Mouse (Mus musculus) heart, embryonic 14.5 days (tissue): Measurements from ENCODE around the gene Olfr843. TPM values are rescaled to one million over a fixed set of nuclear protein-coding genes. Genes with fewer than 3 reads are reported as not detected.

Experiments
- ATAC-seq: fragments of 200-750 bp; cut with Nextera tagmentation; 2 replicates; pipeline ENCODE4 v1.8.0; 2017; ENCODE audit warnings: low read depth, moderate TSS enrichment; ENCODE audit not compliant: insufficient number of reproducible peaks, insufficient read depth, low FRiP score
- H3K27ac ChIP-seq, 2 experiments: fragments of 200-500 bp in 1 of 2; fragments of 300-500 bp in 1 of 2; sonication (generic) in 1 of 2; replicated peaks in 1 of 2; 2 replicates each; pipeline ENCODE4 v1.5.1; 2012 to 2014; ENCODE audit warnings: low read depth in 2 of 2, low read length in 2 of 2, control low read depth in 1 of 2, mild to moderate bottlenecking in 1 of 2, mixed read lengths in 1 of 2; ENCODE audit not compliant: control insufficient read depth in 1 of 2, insufficient read depth in 1 of 2
- H3K27me3 ChIP-seq: fragments of 300-500 bp; sonication (generic); 2 replicates; pipeline ENCODE4 v1.6.1; 2014; ENCODE audit warnings: mild to moderate bottlenecking, low read length, control low read depth; ENCODE audit not compliant: control insufficient read depth, insufficient read depth
- H3K36me3 ChIP-seq: fragments of 300-500 bp; sonication (generic); 2 replicates; pipeline ENCODE4 v1.6.1; 2014; ENCODE audit warnings: mild to moderate bottlenecking, control low read depth, low read length, mixed read lengths; ENCODE audit not compliant: control insufficient read depth, insufficient read depth
- H3K4me1 ChIP-seq, 2 experiments: fragments of 200-500 bp in 1 of 2; fragments of 300-500 bp in 1 of 2; sonication (generic) in 1 of 2; 2 replicates each; pipeline ENCODE4 v1.6.1; 2012 to 2014; ENCODE audit warnings: low read length in 2 of 2, control low read depth in 1 of 2, mixed read lengths in 1 of 2; ENCODE audit not compliant: control insufficient read depth in 2 of 2, insufficient read depth in 2 of 2
- H3K4me2 ChIP-seq: fragments of 300-500 bp; sonication (generic); 2 replicates; pipeline ENCODE4 v1.6.1; 2014; ENCODE audit warnings: mild to moderate bottlenecking, low read length
- H3K4me3 ChIP-seq, 2 experiments: fragments of 200-500 bp in 1 of 2; fragments of 300-500 bp in 1 of 2; sonication (generic) in 1 of 2; 2 replicates each; pipeline ENCODE4 v1.5.1; 2012 to 2014; ENCODE audit warnings: low read length in 2 of 2, mild to moderate bottlenecking in 2 of 2, control low read depth in 1 of 2, low read depth in 1 of 2, moderate library complexity in 1 of 2; ENCODE audit not compliant: control insufficient read depth in 1 of 2, insufficient read depth in 1 of 2
- H3K9ac ChIP-seq: fragments of 300-500 bp; sonication (generic); 2 replicates; pipeline ENCODE4 v1.6.1; 2014; ENCODE audit warnings: mild to moderate bottlenecking, low read length
- H3K9me3 ChIP-seq: fragments of 300-500 bp; sonication (generic); 2 replicates; pipeline ENCODE4 v1.6.1; 2016; ENCODE audit warnings: low read length, control low read depth; ENCODE audit not compliant: control insufficient read depth
- whole genome bisulfite sequencing: fragments of 180-500 bp; shearing (Covaris S2); extraction: QIAGEN DNeasy Blood & Tissue Kit; methylation state at CpG from one replicate; pipeline ENCODE4 v1.1.7; 2014; 5-methylcytosine and 5-hydroxymethylcytosine counted together
- polyA plus RNA-seq: library from polyadenylated mRNA; unstranded; fragments of >200 nt; fragmentation: Nextera tagmentation; extraction: Ambion mirVana; gene quantifications from 2 replicates; pipeline ENCODE4 v1.2.1, GENCODE M21; 2014

The Olfr843 gene
- polyA plus RNA-seq = not detected in 2 replicates

- WGBS = 74% methylated on average over 2 of the region's 2 CpGs
- H3K4me1 ChIP-seq = no peaks in the 10 kb centered on the region
These were observed at the start of gene Olfr843 for GRCm38 (mm10) chr9:19251887-19252286. Gene Olfr843 (minus strand): TSS chr9:19251987.

More at GRCm38 (mm10) chr9:19251887-19252286, at the start of gene Olfr843:
- H3K9ac ChIP-seq = no peak within 1 kb of the TSS
- H3K27me3 ChIP-seq = no peaks in the 10 kb centered on the region
- no peaks in the 10 kb centered on the region for H3K36me3 ChIP-seq
- ATAC-seq = no peak
- H3K4me2 ChIP-seq = no peak within 1 kb of the TSS
- no peak within 1 kb of the TSS for H3K4me3 ChIP-seq
- 0 out of 2 replicates have a peak, but pooled peaks cover 3% of the 10 kb centered on the region for H3K9me3 ChIP-seq
- no peak within 1 kb of the TSS for H3K27ac ChIP-seq

Other genes with a start within 250 kb of the Olfr843 start
- not detected in 2 replicates for gene Olfr835, start 219.3 kb downstream of the Olfr843 start, polyA plus RNA-seq
- not detected in 2 replicates for gene Olfr836, start 131.6 kb downstream of the Olfr843 start, polyA plus RNA-seq
- gene Olfr837, start 115.7 kb downstream of the Olfr843 start, polyA plus RNA-seq = not detected in 2 replicates
- not detected in 2 replicates for gene Olfr839-ps1, start 74.7 kb downstream of the Olfr843 start, polyA plus RNA-seq
- not detected in 2 replicates for gene Olfr844, start 64.4 kb upstream of the Olfr843 start, polyA plus RNA-seq
- not detected in 2 replicates for gene Olfr845, start 84.5 kb upstream of the Olfr843 start, polyA plus RNA-seq
- gene Olfr846, start 112.0 kb upstream of the Olfr843 start, polyA plus RNA-seq = not detected in 2 replicates
- gene Olfr847, start 126.7 kb upstream of the Olfr843 start, polyA plus RNA-seq = not detected in 2 replicates
- not detected in 2 replicates for gene Olfr849, start 188.3 kb upstream of the Olfr843 start, polyA plus RNA-seq
- not detected in 2 replicates for gene Olfr850, start 226.3 kb upstream of the Olfr843 start, polyA plus RNA-seq
- not detected in 2 replicates for gene Olfr851, start 241.3 kb upstream of the Olfr843 start, polyA plus RNA-seq